Mouse (Mus musculus) CH12.LX (cell line): ENCODE results near the gene Ddx20. TPM values are rescaled to one million over a fixed set of nuclear protein-coding genes. Genes with fewer than 3 reads are reported as not detected.

Experiments used
- DNase-seq: peaks from one replicate; pipeline ENCODE4 v3.0.0-alpha.2; 2013; ENCODE audit errors: extremely low read depth
- H3K27ac ChIP-seq: 2 replicates; pipeline ENCODE4 v1.5.1; 2012; ENCODE audit warnings: low read depth, mild to moderate bottlenecking, control low read depth, moderate library complexity; ENCODE audit not compliant: insufficient read depth
- H3K27me3 ChIP-seq: replicated peaks from 2 replicates; pipeline ENCODE3; 2012; ENCODE audit warnings: inconsistent platforms
- H3K36me3 ChIP-seq, 2 experiments: replicated peaks in 1 of 2; 2 replicates each; pipeline versions ENCODE3 to v1.6.1; 2012; ENCODE audit warnings: inconsistent platforms in 1 of 2, low read length in 1 of 2, mild to moderate bottlenecking in 1 of 2, mixed read lengths in 1 of 2, moderate library complexity in 1 of 2; ENCODE audit not compliant: control insufficient read depth in 1 of 2, insufficient read depth in 1 of 2
- H3K4me1 ChIP-seq, 2 experiments: 2 replicates each; pipeline ENCODE4 v1.6.1; 2012; ENCODE audit warnings: inconsistent platforms in 1 of 2, moderate library complexity in 1 of 2; ENCODE audit not compliant: insufficient read depth in 2 of 2, control insufficient read depth in 1 of 2
- H3K4me2 ChIP-seq: 2 replicates; pipeline ENCODE4 v1.6.1; 2012; ENCODE audit warnings: low read depth, mild to moderate bottlenecking, control low read depth; ENCODE audit not compliant: poor library complexity, insufficient read depth, severe bottlenecking
- H3K4me3 ChIP-seq, 3 experiments: fragments of 150-350 bp in 1 of 3; sonication (generic) in 1 of 3; replicated peaks in 1 of 3; 2 replicates each; pipeline versions ENCODE3 to v1.5.1; 2011 to 2012; ENCODE audit warnings: low read depth in 2 of 3, low read length in 2 of 3, mild to moderate bottlenecking in 2 of 3, moderate library complexity in 2 of 3, control low read depth in 1 of 3, improper control_type of control experiment in 1 of 3, inconsistent platforms in 1 of 3, mixed read lengths in 1 of 3; ENCODE audit not compliant: poor library complexity in 1 of 3
- H3K79me2 ChIP-seq: replicated peaks from 2 replicates; pipeline ENCODE4 v1.6.1; 2012; ENCODE audit warnings: mild to moderate bottlenecking, moderate library complexity; ENCODE audit not compliant: control insufficient read depth, poor library complexity, insufficient read depth, severe bottlenecking; ENCODE audit errors: extremely low read depth
- H3K9ac ChIP-seq: 2 replicates; pipeline ENCODE4 v1.6.1; 2012; ENCODE audit warnings: low read depth, mild to moderate bottlenecking, control low read depth, moderate library complexity; ENCODE audit not compliant: insufficient read depth
- H3K9me3 ChIP-seq: replicated peaks from 2 replicates; pipeline ENCODE3; 2012; ENCODE audit warnings: low read length, inconsistent platforms, mixed read lengths
- BHLHE40 ChIP-seq: IDR thresholded peaks from 2 replicates; pipeline ENCODE4 v1.6.1; 2011; ENCODE audit warnings: mild to moderate bottlenecking, low read depth, low read length, improper control_type of control experiment
- CHD1 ChIP-seq: IDR thresholded peaks from 2 replicates; pipeline ENCODE4 v1.6.1; 2012; ENCODE audit warnings: low read depth, low read length, improper control_type of control experiment, inconsistent platforms
- CHD2 ChIP-seq: IDR thresholded peaks from 2 replicates; pipeline ENCODE4 v1.6.1; 2011; ENCODE audit warnings: low read length, improper control_type of control experiment
- CTCF ChIP-seq, 2 experiments: IDR thresholded peaks in 1 of 2; conservative IDR thresholded peaks in 1 of 2; 2 replicates each; pipeline ENCODE4 v1.5.1; 2011 to 2012; ENCODE audit warnings: low read depth in 2 of 2, low read length in 2 of 2, improper control_type of control experiment in 1 of 2, inconsistent platforms in 1 of 2, mild to moderate bottlenecking in 1 of 2, moderate library complexity in 1 of 2
- ETS1 ChIP-seq: conservative IDR thresholded peaks from 2 replicates; pipeline ENCODE4 v1.6.1; 2012; ENCODE audit warnings: low read depth, mild to moderate bottlenecking, inconsistent platforms, low read length, improper control_type of control experiment, moderate library complexity
- GABPA ChIP-seq: IDR thresholded peaks from 2 replicates; pipeline ENCODE4 v1.6.1; 2012; ENCODE audit warnings: low read depth, low read length, improper control_type of control experiment, inconsistent platforms; ENCODE audit not compliant: insufficient replicate concordance
- MEF2A ChIP-seq: IDR thresholded peaks from 2 replicates; pipeline ENCODE4 v1.6.1; 2014; ENCODE audit warnings: low read depth, mild to moderate bottlenecking, inconsistent platforms, low read length, improper control_type of control experiment, borderline replicate concordance
- MXI1 ChIP-seq: IDR thresholded peaks from 2 replicates; pipeline ENCODE4 v1.6.1; 2011; ENCODE audit warnings: mild to moderate bottlenecking, low read depth, low read length, improper control_type of control experiment
- TBP ChIP-seq: conservative IDR thresholded peaks from 2 replicates; pipeline ENCODE4 v1.6.1; 2011; ENCODE audit warnings: low read depth, low read length, improper control_type of control experiment
- USF1 ChIP-seq: IDR thresholded peaks from 2 replicates; pipeline ENCODE4 v1.6.1; 2014; ENCODE audit warnings: low read depth, mild to moderate bottlenecking, inconsistent platforms, low read length, improper control_type of control experiment
- dilution Hi-C: fragments of 300-500 bp; cut with MboI; formaldehyde crosslinking; loops from 2 replicates; pipeline ENCODE4 v1.14.3; 2020; ENCODE audit warnings: low sequenced_read_pairs; ENCODE audit not compliant: extremely low pct_unique_long_range_greater_than_20kb, extremely low pct_ligation_motif_present
- in situ Hi-C: fragments of 300-500 bp; cut with MboI; formaldehyde crosslinking; loops from 3 replicates; pipeline ENCODE4 v1.14.3; 2019; ENCODE audit warnings: low sequenced_read_pairs, low pct_ligation_motif_present, low pct_unique_long_range_greater_than_20kb, mixed read lengths
- polyA plus RNA-seq: library from polyadenylated mRNA; unstranded; fragments of >175 nt; gene quantifications from 2 replicates; pipeline ENCODE4 v1.2.1, GENCODE M21; 2012; ENCODE audit warnings: low read depth; ENCODE audit not compliant: insufficient read length
- total RNA-seq, 2 experiments: library from RNA; depleted of rRNA; stranded (reverse); fragments of 300-350 nt in 1 of 2; fragments of >200 nt in 1 of 2; gene quantifications; 2 replicates each; pipeline ENCODE4 v1.2.3; 2012 to 2014

Ddx20 gene
- total and polyA plus RNA-seq, 3 experiments, result 30.8 to 66.5 (median 50.4) TPM

- in situ Hi-C loops, result loop anchor here (25.0 kb wide), 1 partner anchor 117 kb away; the partner anchor contains the start of gene Rap1a
- H3K36me3 ChIP-seq, result no peaks in the 10 kb centered on the region
- dilution Hi-C loops, result loop anchor here (25.0 kb wide), 1 partner anchor 217 kb away; no protein-coding TSS in a partner anchor
- no peak overlapping the region for H3K4me2 ChIP-seq
- H3K27ac ChIP-seq, result no peak overlapping the region
- no peak for DNase-seq
- H3K79me2 ChIP-seq, result no peaks in the 10 kb centered on the region
- no peak overlapping the region for H3K4me3 ChIP-seq
- no peaks in the 10 kb centered on the region for H3K9me3 ChIP-seq
- no peaks in the 10 kb centered on the region for H3K4me1 ChIP-seq
- TF ChIP-seq MEF2A, result no peak
- TF ChIP-seq BHLHE40, result peak; percentile 39; the same call in 1 of the 2 replicates
- no peak overlapping the region for H3K9ac ChIP-seq
- peaks cover 59% of the 10 kb centered on the region for H3K27me3 ChIP-seq
Measured at GRCm38 (mm10) chr3:105695476-105696386, 8.4 kb upstream of the Ddx20 start.

- peaks cover 3 to 4% of the 10 kb centered on the region in 2 experiments; a peak in 2 of 4 replicates for H3K4me1 ChIP-seq
- DNase-seq, result no peak
- no peaks in the 10 kb centered on the region for H3K79me2 ChIP-seq
- H3K4me3 ChIP-seq, result no peak overlapping the region
- no peaks in the 10 kb centered on the region for H3K36me3 ChIP-seq
- H3K9ac ChIP-seq, result no peak overlapping the region
- no peak overlapping the region for H3K27ac ChIP-seq
- dilution Hi-C loops, result loop anchor here (25.0 kb wide), 1 partner anchor 219 kb away; no protein-coding TSS in a partner anchor
- no peak overlapping the region for H3K4me2 ChIP-seq
- no peaks in the 10 kb centered on the region for H3K9me3 ChIP-seq
- in situ Hi-C loops, result loop anchor here (25.0 kb wide), 1 partner anchor 119 kb away; the partner anchor contains the start of gene Rap1a
- H3K27me3 ChIP-seq, result peaks cover 54% of the 10 kb centered on the region
- no peak for TF ChIP-seq MXI1
- TF ChIP-seq CHD1, result no peak
- TF ChIP-seq GABPA, result no peak
- no peak for TF ChIP-seq CTCF (conservative IDR thresholded peaks at IDR 0.05 in 1 of 2, IDR thresholded peaks at IDR 0.05 in 1 of 2; ENCODE audit: low read depth in 2 of 2, low read length in 2 of 2)
- TF ChIP-seq CHD2, result no peak
- no peak for TF ChIP-seq TBP
- no peak for TF ChIP-seq ETS1
- no peak for TF ChIP-seq USF1
- TF ChIP-seq, all 38 proteins: peak for 0
Measured at GRCm38 (mm10) chr3:105693327-105694080, 6.1 kb upstream of the Ddx20 start.
